Mouse (Mus musculus) ES-Bruce4 (cell line): ENCODE results near the gene Adam10.

Experiments used
- CTCF ChIP-seq: IDR thresholded peaks from one replicate; pipeline ENCODE4 v1.8.1; 2011; ENCODE audit warnings: low read depth, low read length
- POLR2A ChIP-seq: IDR thresholded peaks from one replicate; pipeline ENCODE4 v1.8.1; 2011; ENCODE audit warnings: low read length; ENCODE audit not compliant: insufficient read depth

- TF ChIP-seq CTCF (no peak), POLR2A (no peak)
Observed at GRCm38 (mm10) chr9:70795439-70795757, 116.6 kb downstream of the Adam10 start.
